Mouse (Mus musculus) CH12.LX (cell line): ENCODE data around the gene Kcnc3.

Experiments
- ELF1 ChIP-seq: IDR thresholded peaks from 2 replicates; pipeline ENCODE4 v1.6.1; 2014; ENCODE audit warnings: low read depth, mild to moderate bottlenecking, inconsistent platforms, low read length, improper control_type of control experiment
- IRF4 ChIP-seq: IDR thresholded peaks from 2 replicates; pipeline ENCODE4 v1.6.1; 2014; ENCODE audit warnings: low read depth, mild to moderate bottlenecking, inconsistent platforms, low read length, improper control_type of control experiment
- POLR2A ChIP-seq: IDR thresholded peaks from 2 replicates; pipeline ENCODE4 v1.6.1; 2011; ENCODE audit warnings: low read depth, mild to moderate bottlenecking, improper control_type of control experiment, low read length
- TCF12 ChIP-seq: IDR thresholded peaks from 2 replicates; pipeline ENCODE4 v1.6.1; 2014; ENCODE audit warnings: low read depth, mild to moderate bottlenecking, inconsistent platforms, low read length, improper control_type of control experiment
- USF1 ChIP-seq: IDR thresholded peaks from 2 replicates; pipeline ENCODE4 v1.6.1; 2014; ENCODE audit warnings: low read depth, mild to moderate bottlenecking, inconsistent platforms, low read length, improper control_type of control experiment
- USF2 ChIP-seq: conservative IDR thresholded peaks from 2 replicates; pipeline ENCODE4 v1.6.1; 2011; ENCODE audit warnings: low read depth, low read length, improper control_type of control experiment

- no peak for TF ChIP-seq TCF12
- no peak for TF ChIP-seq ELF1
- TF ChIP-seq USF2: no peak
- TF ChIP-seq POLR2A: no peak
- TF ChIP-seq USF1: no peak
- TF ChIP-seq IRF4: no peak
These were observed 12.9 kb downstream of the Kcnc3 start for GRCm38 (mm10) chr7:44603186-44603855.
